Mouse (Mus musculus) spleen, adult 12 weeks (tissue): Measurements from ENCODE around the gene Pdk3.

Experiments
- DNase-seq: peaks from one replicate; pipeline ENCODE4 v3.0.0; 2022; ENCODE audit warnings: low spot score

The Pdk3 gene

GRCm38 (mm10) chrX:93831561-93832336 lies at the start of gene Pdk3:
Gene Pdk3 (minus strand): TSS chrX:93832201.
- peak; percentile 58 for DNase-seq

GRCm38 (mm10) chrX:93877634-93878016 lies 45.6 kb upstream of the Pdk3 start:
- DNase-seq: no peak

- DNase-seq: no peak
Observed at GRCm38 (mm10) chrX:93876981-93877633, 45.1 kb upstream of the Pdk3 start.

- no peak for DNase-seq
Observed at GRCm38 (mm10) chrX:93863393-93863792, 31.4 kb upstream of the Pdk3 start.

GRCm38 (mm10) chrX:93862525-93863086 lies 30.6 kb upstream of the Pdk3 start:
- no peak for DNase-seq

GRCm38 (mm10) chrX:93857756-93858155 lies 25.8 kb upstream of the Pdk3 start:
- no peak for DNase-seq

GRCm38 (mm10) chrX:93832337-93832884 lies 410 bp upstream of the Pdk3 start:
- no peak for DNase-seq

- no peak for DNase-seq
Observed at GRCm38 (mm10) chrX:93825787-93826186, 6.2 kb downstream of the Pdk3 start.

GRCm38 (mm10) chrX:93808040-93808439 lies 24.0 kb downstream of the Pdk3 start:
- no peak for DNase-seq

- peak; percentile 46 for DNase-seq
Observed at GRCm38 (mm10) chrX:93793168-93793567, 38.8 kb downstream of the Pdk3 start.

GRCm38 (mm10) chrX:93789562-93789961 lies 42.4 kb downstream of the Pdk3 start:
- DNase-seq: no peak

- DNase-seq: no peak
Observed at GRCm38 (mm10) chrX:93760770-93761169, 71.2 kb downstream of the Pdk3 start.

GRCm38 (mm10) chrX:93756867-93757455 lies 75.0 kb downstream of the Pdk3 start:
- DNase-seq: no peak

- DNase-seq: no peak
Observed at GRCm38 (mm10) chrX:93755210-93755842, 76.7 kb downstream of the Pdk3 start.

GRCm38 (mm10) chrX:93750566-93750965 lies 81.4 kb downstream of the Pdk3 start:
- DNase-seq: no peak

- DNase-seq: no peak
Observed at GRCm38 (mm10) chrX:93749165-93749564, 82.8 kb downstream of the Pdk3 start.

- no peak for DNase-seq
Observed at GRCm38 (mm10) chrX:93732975-93733748, 98.8 kb downstream of the Pdk3 start.

GRCm38 (mm10) chrX:93732407-93732806 lies 99.6 kb downstream of the Pdk3 start:
- DNase-seq: no peak

GRCm38 (mm10) chrX:93730854-93731253 lies 101.1 kb downstream of the Pdk3 start:
- no peak for DNase-seq

GRCm38 (mm10) chrX:93729529-93729928 lies 102.5 kb downstream of the Pdk3 start:
- no peak for DNase-seq
